Mouse (Mus musculus) stomach, embryonic 16.5 days (tissue): ENCODE measurements around the gene Zic2. TPM values are rescaled to one million over a fixed set of nuclear protein-coding genes. Genes with fewer than 3 reads are reported as not detected.

Source experiments
- ATAC-seq: fragments of 200-750 bp; cut with Nextera tagmentation; 2 replicates; pipeline ENCODE4 v1.8.0; 2017; ENCODE audit warnings: moderate number of reproducible peaks, moderate TSS enrichment; ENCODE audit not compliant: insufficient read depth, low FRiP score
- H3K27ac ChIP-seq: fragments of 300-500 bp; sonication (generic); 2 replicates; pipeline ENCODE4 v1.5.1; 2014; ENCODE audit warnings: low read length
- H3K27me3 ChIP-seq: fragments of 300-500 bp; sonication (generic); 2 replicates; pipeline ENCODE4 v1.6.1; 2014; ENCODE audit warnings: low read length, control low read depth, mixed read lengths; ENCODE audit not compliant: control insufficient read depth, insufficient read depth
- H3K36me3 ChIP-seq: fragments of 300-500 bp; sonication (generic); 2 replicates; pipeline ENCODE4 v1.6.1; 2014; ENCODE audit warnings: low read length; ENCODE audit not compliant: control insufficient read depth, insufficient read depth
- H3K4me1 ChIP-seq: fragments of 300-500 bp; sonication (generic); 2 replicates; pipeline ENCODE4 v1.6.1; 2014; ENCODE audit warnings: low read length, control low read depth, mixed read lengths; ENCODE audit not compliant: control insufficient read depth, insufficient read depth
- H3K4me2 ChIP-seq: fragments of 300-500 bp; sonication (generic); 2 replicates; pipeline ENCODE4 v1.6.1; 2014; ENCODE audit warnings: low read depth, low read length, mixed read lengths
- H3K4me3 ChIP-seq: fragments of 300-500 bp; sonication (generic); replicated peaks from 2 replicates; pipeline ENCODE4 v1.5.1; 2014; ENCODE audit warnings: mild to moderate bottlenecking, low read length
- H3K9ac ChIP-seq: fragments of 300-500 bp; sonication (generic); 2 replicates; pipeline ENCODE4 v1.6.1; 2014; ENCODE audit warnings: low read length
- H3K9me3 ChIP-seq: fragments of 300-500 bp; sonication (generic); replicated peaks from 2 replicates; pipeline ENCODE4 v1.6.1; 2016; ENCODE audit warnings: low read length, control low read depth; ENCODE audit not compliant: control insufficient read depth
- WGBS: fragments of 180-500 bp; shearing (Covaris S2); extraction: QIAGEN DNeasy Blood & Tissue Kit; methylation state at CpG from one replicate; pipeline ENCODE4 v1.1.7; 2014; 5-methylcytosine and 5-hydroxymethylcytosine counted together
- polyA plus RNA-seq: library from polyadenylated mRNA; unstranded; fragments of >200 nt; fragmentation: Nextera tagmentation; extraction: Ambion mirVana; gene quantifications from 2 replicates; pipeline ENCODE4 v1.2.1, GENCODE M21; 2015

Zic2 gene
- polyA plus RNA-seq, 1 experiment from 2014 or later = not detected

DNA sequence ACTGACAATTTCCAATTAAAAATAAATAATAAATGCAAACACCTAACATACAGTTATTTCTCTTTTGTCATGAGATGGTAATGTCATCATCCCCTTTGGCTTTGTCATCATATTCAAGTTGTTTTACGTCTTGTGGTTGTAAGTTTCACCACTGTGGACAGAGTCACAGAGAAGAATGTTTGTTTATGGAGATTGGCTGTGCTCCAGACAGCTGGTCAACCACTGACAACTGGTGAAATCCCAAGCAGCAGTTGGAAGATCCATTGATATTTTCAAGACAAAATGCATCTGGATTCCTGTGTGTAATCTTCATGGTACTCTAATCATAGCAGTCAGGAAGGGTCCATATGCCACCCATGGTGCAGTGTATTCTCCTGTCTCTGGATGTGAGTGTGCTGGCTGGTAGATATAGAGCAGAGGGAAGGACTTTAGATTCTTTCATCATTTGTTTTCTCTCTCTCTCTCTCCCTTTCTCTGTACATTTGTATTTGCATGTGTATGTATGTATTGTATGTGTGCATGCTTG is 38.3 kb downstream of the Zic2 start:
- H3K4me1 ChIP-seq = no peaks in the 10 kb centered on the region
- no peak overlapping the region for H3K9ac ChIP-seq
- no peaks in the 10 kb centered on the region for H3K36me3 ChIP-seq
- H3K4me3 ChIP-seq = no peak overlapping the region
- WGBS = 61% methylated on average over 1 of the region's 1 CpGs
- H3K9me3 ChIP-seq = no peaks in the 10 kb centered on the region
- no peak overlapping the region for H3K4me2 ChIP-seq
- H3K27me3 ChIP-seq = no peaks in the 10 kb centered on the region
- ATAC-seq = no peak
- H3K27ac ChIP-seq = no peak overlapping the region

DNA sequence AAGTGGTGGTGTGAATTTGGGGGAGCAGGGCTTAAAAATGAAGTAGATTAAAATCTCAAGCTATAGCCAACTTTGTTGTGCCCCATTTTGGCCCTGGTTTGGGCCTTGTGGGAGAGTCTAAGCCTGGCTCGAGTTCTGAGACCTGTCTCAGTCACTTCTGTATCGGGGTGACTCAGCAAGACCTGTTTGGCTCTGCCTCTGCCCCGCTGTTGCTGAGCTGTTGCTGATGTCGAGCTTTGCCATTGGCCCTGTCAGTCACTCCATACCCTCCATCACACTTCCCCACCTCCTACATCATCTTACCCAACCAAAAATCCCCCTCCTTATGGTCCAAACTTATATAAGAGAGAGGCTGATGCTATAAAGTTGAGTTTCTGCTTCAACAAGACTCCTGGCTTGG is 53.2 kb downstream of the Zic2 start:
- no peak overlapping the region for H3K9ac ChIP-seq
- no peak overlapping the region for H3K4me2 ChIP-seq
- H3K4me3 ChIP-seq = no peak overlapping the region
- no peak overlapping the region for H3K27ac ChIP-seq
- no peak for ATAC-seq
- H3K36me3 ChIP-seq = no peaks in the 10 kb centered on the region
- WGBS = 75% methylated on average over 4 of the region's 4 CpGs
- no peaks in the 10 kb centered on the region for H3K9me3 ChIP-seq
- H3K4me1 ChIP-seq = no peaks in the 10 kb centered on the region
- no peaks in the 10 kb centered on the region for H3K27me3 ChIP-seq

Other genes starting within 250 kb of the Zic2 start
- gene Gm5089, start 24.3 kb upstream of the Zic2 start, polyA plus RNA-seq = not detected in 2 replicates
- not detected in 2 replicates for gene Zic5, start 9.8 kb upstream of the Zic2 start, polyA plus RNA-seq
- gene Gm10837, start 15.2 kb downstream of the Zic2 start, polyA plus RNA-seq = not detected in 2 replicates
- gene Pcca, start 58.9 kb downstream of the Zic2 start, polyA plus RNA-seq = 19.7 and 21.1 TPM in 2 replicates